Mouse (Mus musculus): ENCODE data around the gene Znhit3.

The Znhit3 gene

DNA sequence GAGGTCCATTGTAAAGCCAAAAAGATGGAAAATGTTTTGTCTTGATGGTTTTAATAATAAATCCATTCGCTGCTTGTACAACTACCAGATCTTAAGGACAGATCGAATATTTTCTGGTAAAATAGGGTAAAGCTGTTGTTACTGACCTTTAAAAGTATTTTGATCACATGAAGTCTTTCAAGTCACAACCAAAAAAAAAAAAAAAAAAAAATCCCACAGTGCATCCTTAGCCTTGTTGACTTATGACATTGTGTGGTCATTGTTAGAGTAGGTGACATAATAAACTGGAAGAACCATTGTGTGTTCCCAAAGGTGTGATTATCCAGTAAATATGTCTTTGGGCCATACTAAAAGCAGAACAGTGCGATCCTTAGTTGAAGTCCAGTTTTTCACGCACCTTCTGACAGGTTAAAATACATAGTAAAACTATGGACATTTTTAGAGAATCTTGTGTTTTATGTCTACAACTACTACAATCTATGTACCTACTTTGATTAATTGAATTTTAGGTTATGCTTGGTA lies 44.6 kb downstream of the Znhit3 start:
- no peak for DNase-seq

DNA sequence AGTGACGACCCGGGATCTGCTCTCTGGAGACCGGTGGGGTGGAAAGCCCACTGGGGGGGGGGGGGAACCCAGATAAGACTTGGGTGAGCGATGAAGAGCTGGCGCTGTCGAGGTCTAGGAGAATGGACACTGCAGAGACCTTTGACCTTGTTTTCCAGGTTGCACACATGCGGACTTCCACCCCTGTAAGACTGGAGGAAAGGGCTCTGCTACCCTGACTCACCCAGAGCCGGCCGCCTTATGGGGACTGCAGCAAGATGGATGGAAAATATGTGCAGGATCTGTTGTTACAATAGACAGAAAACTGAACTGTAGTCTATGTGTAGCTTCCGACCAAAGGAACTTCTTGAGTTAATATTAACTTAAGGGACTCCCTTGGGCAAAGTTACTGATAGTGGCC lies 45.1 kb downstream of the Znhit3 start:
- no peak for DNase-seq

DNA sequence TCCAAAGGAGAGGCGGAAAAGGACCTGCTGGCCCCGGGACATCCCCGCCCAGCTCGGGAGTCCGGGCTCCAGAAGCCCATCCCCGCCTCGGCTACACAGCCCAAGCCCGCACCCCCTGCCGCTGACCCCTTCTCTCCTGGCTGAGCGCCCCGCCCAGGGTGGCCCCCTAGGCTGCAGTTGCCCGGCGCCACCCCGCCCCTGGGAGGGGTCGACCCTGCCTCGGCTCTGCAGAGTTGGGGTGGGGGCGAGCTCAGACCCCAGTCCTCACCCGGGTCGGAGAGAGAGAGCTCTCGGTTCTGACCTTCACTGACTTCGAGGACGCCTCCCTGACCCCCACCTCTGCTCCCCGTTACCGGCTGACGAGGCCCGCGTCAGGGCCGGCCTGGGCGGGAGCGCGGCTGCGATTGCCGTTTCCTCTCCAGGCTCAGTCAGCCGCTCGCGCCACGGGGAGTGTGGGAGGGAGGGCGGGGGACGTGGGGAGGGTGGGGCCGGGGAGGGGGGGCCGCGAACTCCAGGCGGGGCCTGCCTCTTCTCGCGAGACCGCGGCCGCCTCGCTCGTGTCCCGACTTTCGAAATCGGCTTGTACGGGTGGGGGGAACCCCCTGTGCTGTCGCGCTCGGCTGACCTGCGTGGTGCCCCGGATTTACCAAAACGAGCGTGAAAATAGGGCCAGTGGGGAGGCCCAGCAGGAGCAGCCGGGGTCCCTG lies 45.7 kb downstream of the Znhit3 start, which contains the start of gene Ggnbp2:
TSS of gene Ggnbp2 (minus strand) at position 481 of the 707 bp plus-strand sequence.
- DNase-seq = peak; percentile 95

DNA sequence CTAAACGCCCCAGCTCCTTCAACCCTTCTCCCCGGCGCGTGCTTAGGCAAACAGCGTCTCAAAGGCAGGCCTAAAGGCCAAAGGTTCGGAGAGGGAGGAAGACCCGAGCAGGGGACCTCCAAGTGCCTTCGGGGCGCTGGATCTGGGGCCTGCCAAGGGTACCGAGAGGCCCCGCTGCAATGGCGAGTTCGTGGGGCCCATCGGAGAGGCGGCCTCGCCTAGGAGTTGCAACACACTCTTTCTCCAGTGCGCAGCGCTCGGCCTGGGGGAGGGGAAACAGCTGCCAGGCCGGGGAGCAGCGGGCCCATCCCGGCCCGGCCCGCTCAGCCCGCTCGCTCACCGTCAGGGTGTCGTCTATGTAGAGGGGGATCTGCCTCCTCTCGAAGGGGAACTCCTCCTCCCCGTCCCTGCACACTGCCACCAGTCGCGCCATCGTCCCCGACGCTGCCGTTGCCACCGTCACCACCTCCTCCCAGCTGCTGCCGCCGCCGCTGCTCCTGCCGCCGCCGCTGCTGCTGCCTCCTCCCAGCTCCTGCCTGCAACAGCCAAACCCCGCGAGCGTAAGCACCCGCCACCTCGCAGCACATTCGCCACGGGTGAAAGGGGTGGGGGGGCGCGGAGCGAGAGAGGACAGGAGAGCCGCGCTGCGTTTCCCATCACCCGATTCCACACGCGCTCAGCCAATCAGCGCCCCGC lies 46.5 kb downstream of the Znhit3 start:
- DNase-seq = peak; percentile 98

DNA sequence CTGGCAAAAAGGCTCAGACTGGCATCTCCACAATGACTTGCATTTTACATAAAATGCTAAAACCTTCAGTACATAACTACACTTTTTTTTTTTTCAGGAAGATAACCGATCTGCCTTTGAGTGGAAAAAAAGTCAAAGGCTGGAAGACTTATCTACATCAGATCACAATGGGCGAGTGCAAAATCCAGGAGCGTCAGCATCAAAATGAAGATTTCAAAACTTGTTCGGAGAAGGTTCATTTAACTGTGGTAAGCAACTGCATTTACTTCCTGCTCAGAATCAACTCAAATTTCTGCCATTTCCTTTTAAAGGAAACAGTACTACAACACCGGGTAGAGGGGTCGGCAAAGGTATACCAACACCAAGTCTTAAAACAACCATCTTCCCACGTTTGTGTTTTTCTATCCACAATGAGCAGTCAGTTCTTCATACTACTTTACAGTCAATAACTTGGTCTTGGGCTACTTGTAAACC lies 47.3 kb downstream of the Znhit3 start:
- no peak for DNase-seq

DNA sequence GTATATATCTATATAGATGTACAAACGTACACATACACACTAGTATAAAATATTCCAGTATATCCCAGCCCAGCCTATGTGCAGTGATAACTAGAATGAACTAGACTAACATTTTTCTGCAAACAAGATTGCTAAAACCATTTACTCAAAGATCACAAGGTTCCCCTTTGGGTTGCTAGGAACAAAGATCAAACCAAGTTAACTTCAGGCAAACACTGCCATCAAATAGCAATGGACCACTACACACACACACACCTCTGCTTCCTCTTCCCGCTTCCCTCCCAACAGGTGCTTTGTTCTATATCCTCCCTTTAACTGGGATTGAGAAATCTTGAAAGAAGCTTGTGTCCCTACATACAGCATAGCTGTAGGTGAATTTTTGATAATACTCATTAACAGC lies 48.6 kb downstream of the Znhit3 start:
- DNase-seq = no peak

DNA sequence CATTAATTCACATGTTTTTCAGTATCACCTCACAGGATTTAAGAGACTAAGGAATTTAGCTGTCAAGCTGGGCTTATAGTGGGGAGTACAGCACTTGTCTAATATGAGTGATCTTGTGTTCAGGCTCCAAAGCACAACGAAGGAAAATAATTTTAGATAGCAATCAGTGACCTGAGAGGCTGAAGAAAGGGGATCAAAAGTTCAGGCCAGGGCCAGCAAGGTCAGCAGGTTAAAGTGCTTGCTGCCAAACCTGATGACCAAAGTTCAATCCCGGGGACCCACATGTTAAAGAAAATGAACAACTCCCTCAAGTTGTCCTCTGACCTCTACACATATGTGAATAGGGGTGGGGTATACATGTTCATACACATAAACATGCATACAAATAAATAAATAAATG lies 50.9 kb downstream of the Znhit3 start:
- DNase-seq = no peak

All from lung, postnatal 10 days (tissue).